Mouse (Mus musculus) MEL (cell line): ENCODE measurements around the gene Gen1. TPM values are rescaled to one million over a fixed set of nuclear protein-coding genes. Genes with fewer than 3 reads are reported as not detected.
A peak's percentile ranks its signal among the peaks of the same experiment; 100 is the strongest.

Experiments used
- DNase-seq: peaks from one replicate; pipeline ENCODE4 v3.0.0; 2011; ENCODE audit warnings: low read depth, low spot score
- H3K27ac ChIP-seq: 2 replicates; pipeline ENCODE4 v1.5.1; 2012; ENCODE audit warnings: low read depth, mild to moderate bottlenecking, control low read depth, low read length, moderate library complexity; ENCODE audit not compliant: control insufficient read depth
- H3K27me3 ChIP-seq, 2 experiments: fragments of 150-350 bp in 1 of 2; sonication (generic) in 1 of 2; 2 replicates each; pipeline ENCODE4 v1.6.1; 2012; ENCODE audit warnings: low read length in 2 of 2, mild to moderate bottlenecking in 2 of 2, improper control_type of control experiment in 1 of 2, moderate library complexity in 1 of 2; ENCODE audit not compliant: insufficient read depth in 2 of 2, control insufficient read depth in 1 of 2
- H3K36me3 ChIP-seq, 2 experiments: 2 replicates each; pipeline ENCODE4 v1.6.1; 2012 to 2014; ENCODE audit warnings: low read length in 2 of 2, improper control_type of control experiment in 1 of 2, inconsistent platforms in 1 of 2, mild to moderate bottlenecking in 1 of 2; ENCODE audit not compliant: insufficient read depth in 2 of 2, control insufficient read depth in 1 of 2
- H3K4me1 ChIP-seq, 2 experiments: fragments of 150-350 bp in 1 of 2; sonication (generic) in 1 of 2; 2 replicates each; pipeline ENCODE4 v1.6.1; 2012; ENCODE audit warnings: low read length in 2 of 2, improper control_type of control experiment in 1 of 2, mild to moderate bottlenecking in 1 of 2; ENCODE audit not compliant: insufficient read depth in 2 of 2, control insufficient read depth in 1 of 2
- H3K4me3 ChIP-seq, 2 experiments: fragments of 150-350 bp in 1 of 2; sonication (generic) in 1 of 2; 2 replicates each; pipeline ENCODE4 v1.5.1; 2012; ENCODE audit warnings: low read depth in 2 of 2, low read length in 2 of 2, mild to moderate bottlenecking in 2 of 2, moderate library complexity in 2 of 2, control low read depth in 1 of 2, improper control_type of control experiment in 1 of 2; ENCODE audit not compliant: control insufficient read depth in 1 of 2, insufficient read depth in 1 of 2
- H3K79me2 ChIP-seq: 2 replicates; pipeline ENCODE4 v1.6.1; 2012; ENCODE audit warnings: mild to moderate bottlenecking, low read length, moderate library complexity; ENCODE audit not compliant: control insufficient read depth, poor library complexity, insufficient read depth
- H3K9ac ChIP-seq: 2 replicates; pipeline ENCODE4 v1.6.1; 2012; ENCODE audit warnings: low read depth, mild to moderate bottlenecking, control low read depth, low read length, moderate library complexity; ENCODE audit not compliant: control insufficient read depth, poor library complexity, severe bottlenecking
- H3K9me3 ChIP-seq: fragments of 150-350 bp; sonication (generic); replicated peaks from 2 replicates; pipeline ENCODE4 v1.6.1; 2012; ENCODE audit warnings: mild to moderate bottlenecking, low read length, improper control_type of control experiment, moderate library complexity; ENCODE audit not compliant: insufficient read depth
- BHLHE40 ChIP-seq: IDR thresholded peaks from 2 replicates; pipeline ENCODE4 v1.6.1; 2012; ENCODE audit warnings: low read depth, mild to moderate bottlenecking, inconsistent platforms, low read length, improper control_type of control experiment, borderline replicate concordance
- CTCF ChIP-seq, 3 experiments: IDR thresholded peaks in 2 of 3; conservative IDR thresholded peaks in 1 of 3; 2 replicates each; pipeline ENCODE4 v1.5.1; 2011 to 2012; ENCODE audit warnings: low read length in 3 of 3, low read depth in 2 of 3, mild to moderate bottlenecking in 2 of 3, improper control_type of control experiment in 1 of 3, inconsistent platforms in 1 of 3, mixed read lengths in 1 of 3, moderate library complexity in 1 of 3; ENCODE audit not compliant: control insufficient read depth in 1 of 3, insufficient read depth in 1 of 3, poor library complexity in 1 of 3, severe bottlenecking in 1 of 3
- E2F4 ChIP-seq: IDR thresholded peaks from 2 replicates; pipeline ENCODE4 v1.6.1; 2011; ENCODE audit warnings: low read depth, low read length, improper control_type of control experiment, borderline replicate concordance
- JUND ChIP-seq: IDR thresholded peaks from 2 replicates; pipeline ENCODE4 v1.6.1; 2011; ENCODE audit warnings: low read depth, mild to moderate bottlenecking, improper control_type of control experiment, low read length
- MAFK ChIP-seq: IDR thresholded peaks from 2 replicates; pipeline ENCODE4 v1.6.1; 2011; ENCODE audit warnings: low read depth, mild to moderate bottlenecking, low read length, improper control_type of control experiment, borderline replicate concordance
- MAZ ChIP-seq: IDR thresholded peaks from 2 replicates; pipeline ENCODE4 v1.6.1; 2012; ENCODE audit warnings: low read depth, mild to moderate bottlenecking, inconsistent platforms, low read length, improper control_type of control experiment
- POLR2AphosphoS2 ChIP-seq: IDR thresholded peaks from 2 replicates; pipeline ENCODE4 v1.6.1; 2011; ENCODE audit warnings: low read length, improper control_type of control experiment
- POLR2AphosphoS5 ChIP-seq: IDR thresholded peaks from 2 replicates; pipeline ENCODE4 v1.6.1; 2012; ENCODE audit warnings: low read depth, borderline replicate concordance, mild to moderate bottlenecking, inconsistent platforms, low read length, moderate library complexity, mixed read lengths
- RAD21 ChIP-seq: IDR thresholded peaks from 2 replicates; pipeline ENCODE4 v1.6.1; 2011; ENCODE audit warnings: mild to moderate bottlenecking, low read depth, low read length, improper control_type of control experiment
- RCOR1 ChIP-seq: IDR thresholded peaks from 2 replicates; pipeline ENCODE4 v1.6.1; 2012; ENCODE audit warnings: low read depth, mild to moderate bottlenecking, inconsistent platforms, low read length, improper control_type of control experiment
- SIN3A ChIP-seq: IDR thresholded peaks from 2 replicates; pipeline ENCODE4 v1.6.1; 2012; ENCODE audit warnings: low read length, improper control_type of control experiment, inconsistent platforms
- SMC3 ChIP-seq: IDR thresholded peaks from 2 replicates; pipeline ENCODE4 v1.6.1; 2011; ENCODE audit warnings: low read depth, low read length, improper control_type of control experiment
- USF1 ChIP-seq: IDR thresholded peaks from 2 replicates; pipeline ENCODE4 v1.6.1; 2014; ENCODE audit warnings: low read depth, mild to moderate bottlenecking, inconsistent platforms, low read length, improper control_type of control experiment, moderate library complexity
- ZC3H11A ChIP-seq: IDR thresholded peaks from 2 replicates; pipeline ENCODE4 v1.6.1; 2012; ENCODE audit warnings: low read depth, mild to moderate bottlenecking, inconsistent platforms, low read length, improper control_type of control experiment
- ZNF384 ChIP-seq: IDR thresholded peaks from 2 replicates; pipeline ENCODE4 v1.6.1; 2012; ENCODE audit warnings: low read depth, mild to moderate bottlenecking, inconsistent platforms, low read length, improper control_type of control experiment
- polyA plus RNA-seq, 2 experiments: library from polyadenylated mRNA; stranded (reverse) in 1 of 2; unstranded in 1 of 2; fragments of >175 nt in 1 of 2; fragments of >200 nt in 1 of 2; gene quantifications; 2 replicates each; pipeline versions ENCODE4 v1.2.1 to v1.2.4; 2012; ENCODE audit warnings: low replicate concordance in 2 of 2, low read depth in 1 of 2; ENCODE audit not compliant: insufficient read length in 2 of 2, insufficient read depth in 1 of 2, missing spikeins in 1 of 2
- total RNA-seq: library from RNA; depleted of rRNA; stranded (reverse); fragments of 300-350 nt; gene quantifications from 2 replicates; pipeline ENCODE4 v1.2.3, GENCODE M21; 2012

Gen1 gene
- total and polyA plus RNA-seq, 3 experiments, result 10.7 to 15.0 TPM; not detected in 1

- Histone ChIP-seq H3K27me3 (no peaks in the 10 kb centered on the region), H3K9ac (no peak overlapping the region), H3K4me1 (no peaks in the 10 kb centered on the region; a peak in 1 of 4 replicates), H3K9me3 (no peaks in the 10 kb centered on the region), H3K36me3 (peaks cover 8 to 12% of the 10 kb centered on the region in 2 experiments), H3K4me3 (no peak overlapping the region), H3K27ac (no peak overlapping the region), H3K79me2 (no peaks in the 10 kb centered on the region)
- DNase-seq, result peak; percentile 14
- TF ChIP-seq BHLHE40, result no peak
- TF ChIP-seq JUND, result no peak
- no peak for TF ChIP-seq MAZ
- no peak for TF ChIP-seq E2F4
- TF ChIP-seq CTCF (IDR thresholded peaks at IDR 0.05 in 2 of 3, conservative IDR thresholded peaks at IDR 0.05 in 1 of 3; ENCODE audit: control insufficient read depth in 1 of 3, insufficient read depth in 1 of 3, low read depth in 2 of 3, low read length in 3 of 3, poor library complexity in 1 of 3, severe bottlenecking in 1 of 3), result peak in 1 of 3 experiments; percentile 28; a peak in 1 of 6 replicates
- TF ChIP-seq MAFK, result no peak
- TF ChIP-seq RAD21, result peak; percentile 34
- TF ChIP-seq ZC3H11A, result no peak
Observed at GRCm38 (mm10) chr12:11313840-11314239, 48.2 kb upstream of the Gen1 start.

DNA sequence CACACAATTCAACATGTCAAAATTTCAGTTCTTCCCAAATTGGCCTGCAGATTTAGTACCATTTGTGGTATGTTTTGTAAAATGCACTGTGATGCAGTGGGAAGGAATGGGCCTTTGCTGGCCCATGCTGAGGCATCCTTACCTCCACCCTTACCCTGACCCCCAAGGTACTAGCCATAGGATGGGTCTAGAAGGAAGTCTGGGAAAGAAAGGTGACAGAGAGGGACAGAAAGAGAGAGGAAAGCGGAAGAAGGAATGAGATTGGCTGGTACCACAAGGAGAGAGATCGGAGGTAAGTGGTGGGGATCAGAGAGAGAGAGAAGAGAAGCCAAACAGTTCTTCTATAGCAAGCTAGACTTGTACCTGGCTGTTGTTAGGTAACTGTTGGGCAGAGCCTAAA, 45.5 kb upstream of the Gen1 start:
- H3K4me1 ChIP-seq, result peaks cover 2 to 8% of the 10 kb centered on the region in 2 experiments; a peak in 3 of 4 replicates
- TF ChIP-seq POLR2AphosphoS2 (no peak), USF1 (no peak), SMC3 (no peak), POLR2AphosphoS5 (no peak), SIN3A (no peak), ZNF384 (no peak), CTCF (IDR thresholded peaks at IDR 0.05 in 2 of 3, conservative IDR thresholded peaks at IDR 0.05 in 1 of 3; ENCODE audit: control insufficient read depth in 1 of 3, insufficient read depth in 1 of 3, low read depth in 2 of 3, low read length in 3 of 3, poor library complexity in 1 of 3, severe bottlenecking in 1 of 3) (no peak), RCOR1 (no peak)
- H3K9ac ChIP-seq, result no peak overlapping the region
- no peaks in the 10 kb centered on the region for H3K79me2 ChIP-seq
- peaks cover 11 to 18% of the 10 kb centered on the region in 2 experiments for H3K36me3 ChIP-seq
- no peak for DNase-seq
- no peak overlapping the region for H3K27ac ChIP-seq
- no peak overlapping the region for H3K4me3 ChIP-seq
- H3K27me3 ChIP-seq, result no peaks in the 10 kb centered on the region
- H3K9me3 ChIP-seq, result no peaks in the 10 kb centered on the region
